Mouse (Mus musculus): ENCODE data around the gene Cep170b. TPM values are rescaled to one million over a fixed set of nuclear protein-coding genes. Genes with fewer than 3 reads are reported as not detected.

Cep170b gene
- polyA plus RNA-seq (2012; rRNA removed) = 102 and 107 TPM in 2 replicates

- peak within 1 kb of the TSS; percentile 87 for H3K4me3 ChIP-seq (replicated peaks; ENCODE audit: insufficient read depth, low read depth, low read length)
- no peaks in the 10 kb centered on the region for H3K27me3 ChIP-seq (ENCODE audit: control insufficient read depth, insufficient read depth, low read length)
- peaks cover 20% of the 10 kb centered on the region for H3K4me1 ChIP-seq (ENCODE audit: control insufficient read depth, insufficient read depth, low read length)
- 81% methylated on average over 6 of the region's 6 CpGs for WGBS
- no peak for DNase-seq
- H3K27ac ChIP-seq (ENCODE audit: insufficient read depth, low read length) = no peak within 1 kb of the TSS
- no peak for TF ChIP-seq CTCF (IDR thresholded peaks at IDR 0.05; ENCODE audit: borderline replicate concordance, insufficient read depth, low read depth, low read length)
- TF ChIP-seq POLR2A (IDR thresholded peaks at IDR 0.05; ENCODE audit: borderline replicate concordance, insufficient read depth, low read length) = no peak
These were observed at the start of gene Cep170b for GRCm38 (mm10) chr12:112720216-112720615. Cep170b (plus strand) TSS chr12:112720455.

- WGBS = 40% methylated on average over 9 of the region's 9 CpGs
- H3K4me3 ChIP-seq (replicated peaks; ENCODE audit: insufficient read depth, low read depth, low read length) = no peak overlapping the region
- TF ChIP-seq CTCF (IDR thresholded peaks at IDR 0.05; ENCODE audit: borderline replicate concordance, insufficient read depth, low read depth, low read length) (no peak), POLR2A (IDR thresholded peaks at IDR 0.05; ENCODE audit: borderline replicate concordance, insufficient read depth, low read length) (no peak)
- H3K27ac ChIP-seq (ENCODE audit: insufficient read depth, low read length) = no peak overlapping the region
- no peaks in the 10 kb centered on the region for H3K27me3 ChIP-seq (ENCODE audit: control insufficient read depth, insufficient read depth, low read length)
- no peak for DNase-seq
- H3K4me1 ChIP-seq (ENCODE audit: control insufficient read depth, insufficient read depth, low read length) = peaks cover 35% of the 10 kb centered on the region
These were observed 49.4 kb upstream of the Cep170b start for GRCm38 (mm10) chr12:112670718-112671393.

- Histone ChIP-seq H3K27ac (ENCODE audit: insufficient read depth, low read length) (no peak overlapping the region), H3K27me3 (ENCODE audit: control insufficient read depth, insufficient read depth, low read length) (no peaks in the 10 kb centered on the region), H3K4me3 (replicated peaks; ENCODE audit: insufficient read depth, low read depth, low read length) (no peak overlapping the region), H3K4me1 (ENCODE audit: control insufficient read depth, insufficient read depth, low read length) (peaks cover 29% of the 10 kb centered on the region)
- DNase-seq = no peak
- WGBS = 80% methylated on average over 7 of the region's 7 CpGs
- TF ChIP-seq POLR2A (IDR thresholded peaks at IDR 0.05; ENCODE audit: borderline replicate concordance, insufficient read depth, low read length) (no peak), CTCF (IDR thresholded peaks at IDR 0.05; ENCODE audit: borderline replicate concordance, insufficient read depth, low read depth, low read length) (no peak; the same call in 1 of the 2 replicates)
These were observed 48.4 kb upstream of the Cep170b start for GRCm38 (mm10) chr12:112671891-112672290.

GRCm38 (mm10) chr12:112672744-112673575 lies 47.3 kb upstream of the Cep170b start:
- 3% methylated on average over 21 of the region's 21 CpGs for WGBS
- peaks cover 22% of the 10 kb centered on the region for H3K4me1 ChIP-seq (ENCODE audit: control insufficient read depth, insufficient read depth, low read length)

GRCm38 (mm10) chr12:112673576-112674091 lies 46.6 kb upstream of the Cep170b start:
- under 1% methylated on average over 67 of the region's 68 CpGs for WGBS
- TF ChIP-seq CTCF (IDR thresholded peaks at IDR 0.05; ENCODE audit: borderline replicate concordance, insufficient read depth, low read depth, low read length) = no peak
- TF ChIP-seq POLR2A (IDR thresholded peaks at IDR 0.05; ENCODE audit: borderline replicate concordance, insufficient read depth, low read length) = no peak
- Histone ChIP-seq H3K4me3 (replicated peaks; ENCODE audit: insufficient read depth, low read depth, low read length) (peak overlapping the region; percentile 73), H3K27ac (ENCODE audit: insufficient read depth, low read length) (peak overlapping the region; percentile 26; the same call in 1 of the 2 replicates), H3K4me1 (ENCODE audit: control insufficient read depth, insufficient read depth, low read length) (peaks cover 20% of the 10 kb centered on the region), H3K27me3 (ENCODE audit: control insufficient read depth, insufficient read depth, low read length) (no peaks in the 10 kb centered on the region; the same call in 1 of the 2 replicates)
- peak; percentile 58 to 64 for DNase-seq

More at GRCm38 (mm10) chr12:112672744-112673575, 47.3 kb upstream of the Cep170b start:
- Histone ChIP-seq H3K27me3 (ENCODE audit: control insufficient read depth, insufficient read depth, low read length) (no peaks in the 10 kb centered on the region), H3K4me3 (replicated peaks; ENCODE audit: insufficient read depth, low read depth, low read length) (peak overlapping the region; percentile 73), H3K27ac (ENCODE audit: insufficient read depth, low read length) (0 out of 2 replicates have a peak overlapping the region, but pooled peaks have one; percentile 26)
- no peak for TF ChIP-seq POLR2A (IDR thresholded peaks at IDR 0.05; ENCODE audit: borderline replicate concordance, insufficient read depth, low read length)
- no peak for TF ChIP-seq CTCF (IDR thresholded peaks at IDR 0.05; ENCODE audit: borderline replicate concordance, insufficient read depth, low read depth, low read length)
- DNase-seq = no peak

- 3% methylated on average over 46 of the region's 70 CpGs for WGBS
- Histone ChIP-seq H3K27ac (ENCODE audit: insufficient read depth, low read length) (peak within 1 kb of the TSS; percentile 72), H3K27me3 (ENCODE audit: control insufficient read depth, insufficient read depth, low read length) (peaks cover 1% of the 10 kb centered on the region; the same call in 1 of the 2 replicates), H3K4me3 (replicated peaks; ENCODE audit: insufficient read depth, low read depth, low read length) (peak within 1 kb of the TSS; percentile 73), H3K4me1 (ENCODE audit: control insufficient read depth, insufficient read depth, low read length) (peaks cover 20% of the 10 kb centered on the region)
- TF ChIP-seq POLR2A (IDR thresholded peaks at IDR 0.05; ENCODE audit: borderline replicate concordance, insufficient read depth, low read length) (peak; percentile 19; the same call in 1 of the 2 replicates), CTCF (IDR thresholded peaks at IDR 0.05; ENCODE audit: borderline replicate concordance, insufficient read depth, low read depth, low read length) (no peak)
- peak; percentile 65 to 78 for DNase-seq
These were observed 45.9 kb upstream of the Cep170b start, which contains the start of gene Akt1 for GRCm38 (mm10) chr12:112674132-112675011. Akt1 (minus strand) TSS chr12:112674884.

Data from cerebellum, adult 2 months (tissue).